Mouse (Mus musculus): ENCODE measurements around the gene Etv1. TPM values are rescaled to one million over a fixed set of nuclear protein-coding genes. Genes with fewer than 3 reads are reported as not detected.

Gene Etv1
- polyA plus RNA-seq, 1 experiment from 2014 or later = 12.8 TPM

DNA sequence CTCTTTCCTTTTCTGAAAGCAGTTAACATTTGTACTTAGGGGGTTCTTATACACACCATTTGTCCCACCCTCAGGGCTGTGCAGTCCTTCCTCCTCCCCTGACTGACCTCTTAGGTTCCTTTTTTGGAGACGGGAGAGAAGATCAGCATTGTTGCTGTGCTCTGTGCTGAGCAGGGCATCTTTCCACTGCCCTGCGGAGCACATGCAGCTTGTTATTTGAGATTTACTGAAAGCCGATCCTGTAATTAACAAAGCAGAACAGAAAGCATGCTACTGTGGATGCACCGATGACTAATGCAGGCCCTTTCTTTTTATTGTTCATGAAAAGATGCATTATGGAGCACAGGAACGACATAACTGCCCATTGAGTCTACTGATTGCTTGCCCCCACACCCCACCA is 75.1 kb downstream of the Etv1 start:
- no peak for ATAC-seq (replicated peaks; ENCODE audit: low FRiP score, low read depth)
- 21% methylated on average over 5 of the region's 5 CpGs for WGBS
- no peaks in the 10 kb centered on the region; the same call in 1 of the 2 replicates for H3K36me3 ChIP-seq (ENCODE audit: insufficient read depth, low read length)
- TF ChIP-seq CTCF (IDR thresholded peaks at IDR 0.05; ENCODE audit: low read depth) = no peak
- H3K4me2 ChIP-seq (ENCODE audit: low read length) = no peak overlapping the region
- no peaks in the 10 kb centered on the region for H3K4me1 ChIP-seq (replicated peaks; ENCODE audit: insufficient read depth, low read length)
- no peaks in the 10 kb centered on the region for H3K9me3 ChIP-seq (replicated peaks; ENCODE audit: low read length)
- H3K27me3 ChIP-seq (ENCODE audit: insufficient read depth, low read length) = no peaks in the 10 kb centered on the region
- H3K27ac ChIP-seq = no peak overlapping the region
- DNase-seq (ENCODE audit: low spot score) = peak; percentile 45
- no peak overlapping the region for H3K9ac ChIP-seq (ENCODE audit: low read depth, low read length)
- H3K4me3 ChIP-seq (replicated peaks; ENCODE audit: low read depth, low read length) = no peak overlapping the region

DNA sequence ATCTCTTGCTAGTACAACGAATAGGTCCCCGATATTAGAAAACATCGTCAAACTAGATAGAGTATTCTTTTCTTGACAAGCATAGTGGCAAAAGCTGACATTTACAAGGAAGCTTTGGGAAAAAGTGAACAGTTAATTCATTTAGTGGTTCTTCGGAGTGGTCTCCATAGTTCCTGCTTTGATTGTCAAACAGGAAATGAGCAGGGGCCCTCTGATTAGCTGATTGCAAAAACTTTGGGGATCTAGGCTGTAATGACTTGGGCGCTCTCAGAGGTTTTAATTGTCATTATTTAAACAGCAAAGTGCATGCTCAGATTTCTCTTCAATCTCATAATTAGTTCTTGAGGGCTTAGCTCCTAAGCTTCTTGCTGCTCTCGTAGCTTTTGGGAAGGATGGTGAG is 75.6 kb downstream of the Etv1 start:
- WGBS = 70% methylated on average over 6 of the region's 6 CpGs
- Histone ChIP-seq H3K27ac (no peak overlapping the region), H3K4me2 (ENCODE audit: low read length) (no peak overlapping the region), H3K9me3 (replicated peaks; ENCODE audit: low read length) (no peaks in the 10 kb centered on the region), H3K4me3 (replicated peaks; ENCODE audit: low read depth, low read length) (no peak overlapping the region), H3K27me3 (ENCODE audit: insufficient read depth, low read length) (no peaks in the 10 kb centered on the region), H3K4me1 (replicated peaks; ENCODE audit: insufficient read depth, low read length) (no peaks in the 10 kb centered on the region), H3K36me3 (ENCODE audit: insufficient read depth, low read length) (no peaks in the 10 kb centered on the region; the same call in 1 of the 2 replicates), H3K9ac (ENCODE audit: low read depth, low read length) (no peak overlapping the region)
- no peak for TF ChIP-seq CTCF (IDR thresholded peaks at IDR 0.05; ENCODE audit: low read depth)
- ATAC-seq (replicated peaks; ENCODE audit: low FRiP score, low read depth) (no peak), DNase-seq (ENCODE audit: low spot score) (no peak)

DNA sequence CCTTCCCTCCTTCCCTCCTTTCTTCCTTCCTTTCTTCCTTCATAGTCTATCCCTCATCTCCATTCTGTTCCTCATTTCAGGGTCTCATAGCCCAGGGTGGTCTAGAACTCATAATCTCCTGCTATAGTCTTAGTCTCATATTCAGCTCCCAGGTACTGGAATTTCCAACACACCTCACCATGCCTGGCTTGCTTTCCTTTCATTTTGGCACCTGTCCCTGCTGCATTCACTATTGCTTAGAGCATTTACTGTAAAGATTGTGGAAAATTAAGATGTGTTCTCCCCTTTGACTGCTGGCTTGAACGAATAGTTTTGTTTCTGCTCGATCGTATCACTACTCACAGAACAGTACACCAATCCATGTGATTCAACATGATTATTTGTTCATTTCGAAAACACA is 80.5 kb downstream of the Etv1 start:
- ATAC-seq (replicated peaks; ENCODE audit: low FRiP score, low read depth) (no peak), DNase-seq (ENCODE audit: low spot score) (no peak)
- H3K27me3 ChIP-seq (ENCODE audit: insufficient read depth, low read length) = no peaks in the 10 kb centered on the region
- H3K4me2 ChIP-seq (ENCODE audit: low read length) = no peak overlapping the region
- no peak overlapping the region for H3K27ac ChIP-seq
- no peaks in the 10 kb centered on the region for H3K4me1 ChIP-seq (replicated peaks; ENCODE audit: insufficient read depth, low read length)
- H3K9ac ChIP-seq (ENCODE audit: low read depth, low read length) = no peak overlapping the region
- no peak overlapping the region for H3K4me3 ChIP-seq (replicated peaks; ENCODE audit: low read depth, low read length)
- H3K36me3 ChIP-seq (ENCODE audit: insufficient read depth, low read length) = no peaks in the 10 kb centered on the region; the same call in 1 of the 2 replicates
- H3K9me3 ChIP-seq (replicated peaks; ENCODE audit: low read length) = no peaks in the 10 kb centered on the region
- 92% methylated on average over 4 of the region's 4 CpGs for WGBS
- no peak for TF ChIP-seq CTCF (IDR thresholded peaks at IDR 0.05; ENCODE audit: low read depth)

DNA sequence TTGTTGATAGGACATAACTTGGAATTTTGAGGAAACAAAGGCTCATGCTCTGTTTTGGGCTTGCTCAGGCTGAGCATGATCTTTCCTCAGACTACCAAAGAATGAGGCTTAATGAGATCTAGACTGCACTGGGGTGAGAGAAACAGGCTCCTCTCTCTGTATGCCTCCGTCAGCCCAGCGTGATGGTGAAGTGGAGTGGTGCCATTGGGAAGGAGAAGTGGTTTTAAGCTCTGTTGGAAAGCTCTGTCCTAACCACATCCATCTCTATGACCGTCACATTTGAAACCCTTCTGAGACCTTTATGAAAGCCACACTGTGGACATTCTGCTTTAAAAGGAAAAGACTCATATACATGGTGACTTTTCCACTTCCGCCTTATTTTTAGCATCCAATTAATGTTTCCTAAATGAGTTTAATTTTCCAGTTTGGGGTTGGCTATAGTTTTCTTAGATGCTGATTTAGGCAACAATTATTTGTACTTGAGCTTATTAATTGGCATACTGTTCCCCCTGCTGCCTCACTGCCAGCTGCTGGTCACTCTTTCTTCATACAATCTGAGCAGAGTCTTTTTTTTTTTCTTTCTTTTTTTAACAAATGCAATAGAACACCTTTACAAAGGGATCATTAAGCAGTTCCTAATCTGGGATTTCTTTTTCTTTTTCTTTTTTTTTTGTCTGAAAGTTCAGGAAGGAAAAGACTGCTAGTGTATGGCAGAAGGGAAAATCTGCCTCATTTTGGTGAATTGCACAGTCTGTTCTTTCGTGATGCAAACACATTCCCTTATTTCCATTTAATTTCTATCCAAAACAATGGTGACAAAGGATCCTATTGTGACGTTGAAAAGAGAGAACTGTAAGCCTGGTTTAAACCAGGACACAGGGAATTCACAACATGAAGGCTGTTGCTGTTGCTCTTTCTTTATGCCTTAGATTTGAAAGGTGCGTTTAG is 81.3 kb downstream of the Etv1 start:
- Histone ChIP-seq H3K27me3 (ENCODE audit: insufficient read depth, low read length) (no peaks in the 10 kb centered on the region), H3K4me1 (replicated peaks; ENCODE audit: insufficient read depth, low read length) (no peaks in the 10 kb centered on the region), H3K36me3 (ENCODE audit: insufficient read depth, low read length) (no peaks in the 10 kb centered on the region; the same call in 1 of the 2 replicates), H3K4me2 (ENCODE audit: low read length) (no peak overlapping the region), H3K9ac (ENCODE audit: low read depth, low read length) (no peak overlapping the region), H3K27ac (no peak overlapping the region), H3K9me3 (replicated peaks; ENCODE audit: low read length) (no peaks in the 10 kb centered on the region), H3K4me3 (replicated peaks; ENCODE audit: low read depth, low read length) (no peak overlapping the region)
- DNase-seq (ENCODE audit: low spot score) = no peak
- WGBS = 88% methylated on average over 7 of the region's 7 CpGs
- no peak for ATAC-seq (replicated peaks; ENCODE audit: low FRiP score, low read depth)
- TF ChIP-seq CTCF (IDR thresholded peaks at IDR 0.05; ENCODE audit: low read depth) = no peak

DNA sequence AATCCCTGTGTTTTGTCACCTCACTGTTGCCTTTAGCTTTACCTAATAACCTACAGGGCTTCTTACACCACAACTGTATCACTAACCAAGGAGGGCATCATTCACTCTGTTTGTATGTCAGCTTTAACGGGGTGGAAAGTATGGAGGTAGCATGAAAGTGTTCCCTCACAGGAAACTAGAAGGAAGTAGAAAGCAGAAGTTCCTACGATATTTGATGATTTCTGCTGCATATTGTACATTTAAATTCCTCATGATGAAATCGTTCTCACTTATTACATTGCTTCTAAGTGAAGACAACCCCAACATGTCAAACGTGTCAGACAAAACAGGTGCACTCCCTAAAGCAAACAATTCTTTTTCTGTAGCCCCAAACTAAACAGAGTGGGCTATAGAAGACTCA is 84.2 kb downstream of the Etv1 start:
- Histone ChIP-seq H3K4me3 (replicated peaks; ENCODE audit: low read depth, low read length) (no peak overlapping the region), H3K36me3 (ENCODE audit: insufficient read depth, low read length) (no peaks in the 10 kb centered on the region), H3K27ac (no peak overlapping the region), H3K9me3 (replicated peaks; ENCODE audit: low read length) (no peaks in the 10 kb centered on the region), H3K27me3 (ENCODE audit: insufficient read depth, low read length) (no peaks in the 10 kb centered on the region), H3K4me1 (replicated peaks; ENCODE audit: insufficient read depth, low read length) (no peaks in the 10 kb centered on the region), H3K4me2 (ENCODE audit: low read length) (no peak overlapping the region), H3K9ac (ENCODE audit: low read depth, low read length) (no peak overlapping the region)
- DNase-seq (ENCODE audit: low spot score) = no peak
- ATAC-seq (replicated peaks; ENCODE audit: low FRiP score, low read depth) = no peak
- 61% methylated on average over 4 of the region's 4 CpGs for WGBS
- TF ChIP-seq CTCF (IDR thresholded peaks at IDR 0.05; ENCODE audit: low read depth) = no peak

DNA sequence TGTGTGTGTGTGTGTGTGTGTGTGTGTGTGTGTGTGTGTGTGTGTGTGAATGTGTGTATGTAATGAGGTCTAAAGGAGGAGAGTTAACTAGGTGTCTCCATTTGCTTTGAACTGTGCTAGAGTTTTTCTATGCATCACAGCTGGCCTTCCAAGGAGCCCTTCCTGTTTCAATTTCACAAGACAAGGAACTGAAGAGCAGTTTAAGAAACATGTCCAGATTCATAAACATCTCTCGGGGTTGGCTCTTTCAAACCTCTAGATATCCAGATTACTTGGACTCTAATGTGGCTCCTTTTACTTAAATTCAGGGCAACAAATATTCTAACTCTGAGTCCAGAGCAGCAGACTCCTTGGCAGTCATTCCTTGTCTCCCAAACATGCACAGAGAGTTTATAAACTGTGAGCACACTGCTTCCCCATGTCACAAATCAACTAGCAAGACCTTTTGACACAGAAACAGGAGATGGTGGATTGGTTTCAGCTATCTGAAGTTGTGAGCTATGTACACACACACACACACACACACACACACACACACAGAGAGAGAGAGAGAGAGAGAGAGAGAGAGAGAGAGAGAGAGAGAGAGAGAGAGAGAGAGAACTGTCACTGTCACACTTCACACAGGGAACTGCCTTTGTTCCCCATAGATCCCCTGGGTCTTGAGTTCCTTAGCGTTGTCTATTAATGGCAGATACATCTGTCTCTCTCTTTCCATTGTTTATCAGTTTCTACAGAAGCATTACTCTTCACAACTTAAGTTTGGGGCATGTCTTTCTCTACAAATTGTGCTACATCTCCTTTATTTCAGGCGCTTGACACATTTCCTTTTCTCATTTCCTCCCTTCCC is 85.0 kb downstream of the Etv1 start:
- no peaks in the 10 kb centered on the region for H3K4me1 ChIP-seq (replicated peaks; ENCODE audit: insufficient read depth, low read length)
- H3K36me3 ChIP-seq (ENCODE audit: insufficient read depth, low read length) = no peaks in the 10 kb centered on the region
- H3K9me3 ChIP-seq (replicated peaks; ENCODE audit: low read length) = no peaks in the 10 kb centered on the region
- no peak for ATAC-seq (replicated peaks; ENCODE audit: low FRiP score, low read depth)
- 67% methylated on average over 3 of the region's 3 CpGs for WGBS
- no peak overlapping the region for H3K9ac ChIP-seq (ENCODE audit: low read depth, low read length)
- H3K4me2 ChIP-seq (ENCODE audit: low read length) = no peak overlapping the region
- H3K27me3 ChIP-seq (ENCODE audit: insufficient read depth, low read length) = no peaks in the 10 kb centered on the region
- TF ChIP-seq CTCF (IDR thresholded peaks at IDR 0.05; ENCODE audit: low read depth) = no peak
- H3K27ac ChIP-seq = no peak overlapping the region
- H3K4me3 ChIP-seq (replicated peaks; ENCODE audit: low read depth, low read length) = no peak overlapping the region
- no peak for DNase-seq (ENCODE audit: low spot score)
